In the genomic region with DNA sequence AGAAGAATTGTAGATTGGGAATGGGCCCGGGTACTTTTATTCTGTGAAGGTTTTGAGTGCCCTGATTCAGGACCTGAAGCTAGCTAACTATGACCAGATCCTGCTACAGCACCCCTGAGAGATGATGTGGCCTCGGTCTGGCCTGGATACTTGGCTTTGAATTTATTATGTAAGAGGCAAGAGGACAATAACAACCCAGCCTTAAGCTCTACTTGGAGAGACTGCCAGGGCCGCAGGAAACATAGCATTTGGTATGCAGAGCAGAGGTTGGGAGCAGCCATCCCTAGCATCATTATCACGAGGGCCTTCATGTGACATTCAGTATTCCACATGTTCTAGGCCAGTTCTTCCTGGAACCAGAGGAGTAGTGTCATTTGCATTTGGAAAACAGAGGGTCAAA, we compare ENCODE assay signal across 12 mouse cellular contexts.
DNase-seq lines count a peak whose midpoint lies in the region; ATAC-seq and TF ChIP-seq lines count a peak whose summit lies in the region.
"Had no signal": no experiment of that assay in that cellular context is flagged by ENCODE, and none has a peak within 500 bp of the region (broad histone marks: within the 10 kb centered on the region; RNA-seq: fewer than 3 reads in every experiment).

No protein-coding gene starts in this region.

- peak; percentile 85 for DNase-seq in kidney, adult 11 months
- DNase-seq in gastrocnemius, postnatal 14 days: peak; percentile 29
- DNase-seq in heart, postnatal 14 days: peak; percentile 13 to 14
- DNase-seq in MN1 (ENCODE audit: low spot score): no peak
- DNase-seq in spleen, postnatal 36 days (ENCODE audit: low spot score in 2 of 2): no peak
- no peak for DNase-seq in stomach, postnatal 0 days (ENCODE audit: low spot score)
- DNase-seq: right cerebral cortex, postnatal 4 days; thymus, postnatal 36 days had no signal

- H3K27ac ChIP-seq in kidney, embryonic 15.5 days: no peak overlapping the region
- H3K27ac ChIP-seq in brown adipose tissue, adult 24 weeks (replicated peaks; ENCODE audit: low read depth, low read length): peak overlapping the region; percentile 96
- no peak overlapping the region for H3K27ac ChIP-seq in stomach, postnatal 0 days (replicated peaks)
- H3K27ac ChIP-seq: forebrain, embryonic 10.5 days; neural tube, embryonic 13.5 days had no signal

- H3K4me1 ChIP-seq in kidney, embryonic 15.5 days: no peaks in the 10 kb centered on the region
- H3K4me1 ChIP-seq in brown adipose tissue, adult 24 weeks (ENCODE audit: control insufficient read depth, insufficient read depth, insufficient read length, low read length): peaks cover 20% of the 10 kb centered on the region
- H3K4me1 ChIP-seq in stomach, postnatal 0 days (replicated peaks; ENCODE audit: control insufficient read depth, insufficient read depth): no peaks in the 10 kb centered on the region
- H3K4me1 ChIP-seq: neural tube, embryonic 13.5 days had no signal

- intact Hi-C loops in gastrocnemius, postnatal 14 days (cut with DNase I; ENCODE audit: low total_unique reads): no loop called here
- intact Hi-C loops in heart, postnatal 14 days (cut with DNase I): loop anchor here (10.0 kb wide), 1 partner anchor 172 kb away; no protein-coding TSS in a partner anchor

- ATAC-seq in kidney, embryonic 15.5 days (replicated peaks; ENCODE audit: low FRiP score): no peak
- ATAC-seq in stomach, postnatal 0 days (ENCODE audit: low FRiP score, low TSS enrichment): no peak

- no peak overlapping the region for H3K9ac ChIP-seq in kidney, embryonic 15.5 days
- no peak overlapping the region for H3K9ac ChIP-seq in stomach, postnatal 0 days (ENCODE audit: low read length)
- H3K9ac ChIP-seq: neural tube, embryonic 13.5 days had no signal

- WGBS in kidney, embryonic 15.5 days: 79% methylated on average over 4 of the region's 4 CpGs
- WGBS in stomach, postnatal 0 days: 90% methylated on average over 4 of the region's 4 CpGs

- H3K36me3 ChIP-seq in kidney, embryonic 15.5 days: no peaks in the 10 kb centered on the region
- no peaks in the 10 kb centered on the region for H3K36me3 ChIP-seq in stomach, postnatal 0 days (ENCODE audit: control insufficient read depth, insufficient read depth, low read length)
- H3K36me3 ChIP-seq: forebrain, embryonic 10.5 days; neural tube, embryonic 13.5 days had no signal

- H3K9me3 ChIP-seq in kidney, embryonic 15.5 days (replicated peaks): no peaks in the 10 kb centered on the region
- no peaks in the 10 kb centered on the region for H3K9me3 ChIP-seq in stomach, postnatal 0 days (ENCODE audit: control insufficient read depth, low read length)
- H3K9me3 ChIP-seq: forebrain, embryonic 10.5 days; neural tube, embryonic 13.5 days had no signal

- H3K27me3 ChIP-seq in kidney, embryonic 15.5 days: no peaks in the 10 kb centered on the region
- H3K27me3 ChIP-seq in stomach, postnatal 0 days (ENCODE audit: control insufficient read depth, insufficient read depth, low read length): no peaks in the 10 kb centered on the region

- TF ChIP-seq EP300 in stomach, postnatal 0 days (optimal IDR thresholded peaks at IDR 0.05): no peak

- no peak overlapping the region for H3K4me3 ChIP-seq in kidney, embryonic 15.5 days (replicated peaks)
- H3K4me3 ChIP-seq in brown adipose tissue, adult 24 weeks (ENCODE audit: insufficient read depth, low read depth, low read length): no peak overlapping the region
- no peak overlapping the region for H3K4me3 ChIP-seq in stomach, postnatal 0 days (ENCODE audit: low read depth, low read length)
- H3K4me3 ChIP-seq: forebrain, embryonic 10.5 days; neural tube, embryonic 13.5 days had no signal

- H3K4me2 ChIP-seq in kidney, embryonic 15.5 days: no peak overlapping the region
- H3K4me2 ChIP-seq in stomach, postnatal 0 days (replicated peaks; ENCODE audit: low read depth): no peak overlapping the region
- H3K4me2 ChIP-seq: neural tube, embryonic 13.5 days had no signal

- TF ChIP-seq CTCF in stomach, postnatal 0 days (IDR thresholded peaks at IDR 0.05; ENCODE audit: low read depth): no peak

Comparison
In these comparisons a context has a peak if more than half of its experiments do, and no peak if none do; other contexts are left out.
1. DNase-seq: peak in kidney, adult 11 months (single experiment), gastrocnemius, postnatal 14 days (single experiment) and heart, postnatal 14 days (2 of 2); none in MN1 (single experiment), spleen, postnatal 36 days (0 of 2) and stomach, postnatal 0 days (single experiment).